Mouse (Mus musculus) B cell, adult (primary cell): ENCODE measurements around the gene Zfp317. TPM values are rescaled to one million over a fixed set of nuclear protein-coding genes. Genes with fewer than 3 reads are reported as not detected.

Experiments
- total RNA-seq: library from RNA; stranded (reverse); gene quantifications from 4 replicates; pipeline ENCODE4 v1.2.4, GENCODE M21; 2023; ENCODE audit not compliant: inconsistent age

Zfp317 gene
- total RNA-seq = 34.2 to 39.6 TPM (median 36.8 TPM) in 4 replicates

GRCm38 (mm10) chr9:19621843-19622822 lies at the start of gene Zfp317:
TSS of gene Zfp317 (plus strand) at chr9:19622102.

GRCm38 (mm10) chr9:19582317-19582716 lies 39.6 kb upstream of the Zfp317 start, which contains the start of gene Olfr855:
TSS of gene Olfr855 (plus strand) at chr9:19582617.

Other genes with a start within 250 kb of the Zfp317 start
- gene Olfr847, start 243.4 kb upstream of the Zfp317 start, total RNA-seq = not detected in 4 replicates
- not detected in 4 replicates for gene Olfr849, start 181.8 kb upstream of the Zfp317 start, total RNA-seq
- gene Olfr850, start 143.9 kb upstream of the Zfp317 start, total RNA-seq = not detected in 4 replicates
- gene Olfr851, start 128.8 kb upstream of the Zfp317 start, total RNA-seq = not detected in 4 replicates
- not detected in 4 replicates for gene Olfr853, start 81.0 kb upstream of the Zfp317 start, total RNA-seq
- not detected in 4 replicates for gene Olfr854, start 54.7 kb upstream of the Zfp317 start, total RNA-seq
- gene Olfr855, start 39.5 kb upstream of the Zfp317 start, total RNA-seq = not detected in 4 replicates
- not detected in 4 replicates for gene Olfr857, start 87.3 kb downstream of the Zfp317 start, total RNA-seq
- gene Olfr58, start 158.2 kb downstream of the Zfp317 start, total RNA-seq = not detected in 4 replicates
- gene Olfr859, start 182.8 kb downstream of the Zfp317 start, total RNA-seq = not detected in 4 replicates
- gene Olfr860, start 227.6 kb downstream of the Zfp317 start, total RNA-seq = not detected in 4 replicates